Comparison of ENCODE assay signal across 7 mouse cellular contexts in genomic region chr9:33152186-33152585, GRCm38 (mm10).
DNase-seq lines count a peak whose midpoint lies in the region; ATAC-seq and TF ChIP-seq lines count a peak whose summit lies in the region.

No protein-coding gene starts in this region.

- H3K9ac ChIP-seq in kidney, embryonic 14.5 days (ENCODE audit: low read depth, low read length): no peak overlapping the region
- H3K9ac ChIP-seq in limb, embryonic 13.5 days: no peak overlapping the region
- no peak overlapping the region for H3K9ac ChIP-seq in intestine, embryonic 15.5 days

- H3K27me3 ChIP-seq in kidney, adult 2 months (replicated peaks; ENCODE audit: control insufficient read depth, insufficient read depth, low read length): no peaks in the 10 kb centered on the region
- no peaks in the 10 kb centered on the region for H3K27me3 ChIP-seq in kidney, embryonic 14.5 days (ENCODE audit: control insufficient read depth, insufficient read depth, low read length)
- H3K27me3 ChIP-seq in limb, embryonic 13.5 days: no peaks in the 10 kb centered on the region
- no peaks in the 10 kb centered on the region for H3K27me3 ChIP-seq in intestine, embryonic 15.5 days (replicated peaks)

- peak; percentile 83 for DNase-seq in kidney, adult 2 months
- DNase-seq in adrenal gland, postnatal 14 days: peak; percentile 68
- DNase-seq in fibroblast of lung, adult 2 months (ENCODE audit: low read depth): peak; percentile 94
- DNase-seq in natural killer cell, adult 2 months (ENCODE audit: low spot score in 2 of 2): no peak

- TF ChIP-seq CTCF in kidney, adult 2 months (conservative IDR thresholded peaks at IDR 0.05; ENCODE audit: insufficient read depth, insufficient read length, low read depth, low read length): no peak

- no peaks in the 10 kb centered on the region for H3K9me3 ChIP-seq in kidney, embryonic 14.5 days (ENCODE audit: control insufficient read depth, low read length)
- no peaks in the 10 kb centered on the region for H3K9me3 ChIP-seq in limb, embryonic 13.5 days
- no peaks in the 10 kb centered on the region for H3K9me3 ChIP-seq in intestine, embryonic 15.5 days

- no peak for ATAC-seq in kidney, embryonic 14.5 days (ENCODE audit: low FRiP score, low TSS enrichment)
- ATAC-seq in limb, embryonic 13.5 days (ENCODE audit: low FRiP score, low read depth): no peak
- no peak for ATAC-seq in intestine, embryonic 15.5 days

- no peak for TF ChIP-seq POLR2A in kidney, adult 2 months (IDR thresholded peaks at IDR 0.05; ENCODE audit: low read depth, low read length)

- no peaks in the 10 kb centered on the region for H3K36me3 ChIP-seq in kidney, adult 2 months (ENCODE audit: control insufficient read depth, insufficient read depth, low read length)
- no peaks in the 10 kb centered on the region for H3K36me3 ChIP-seq in kidney, embryonic 14.5 days (ENCODE audit: control insufficient read depth, insufficient read depth, low read length)
- H3K36me3 ChIP-seq in limb, embryonic 13.5 days: no peaks in the 10 kb centered on the region
- no peaks in the 10 kb centered on the region for H3K36me3 ChIP-seq in intestine, embryonic 15.5 days

- WGBS in kidney, adult 2 months: 7% methylated on average over 1 of the region's 1 CpGs
- 15% methylated on average over 1 of the region's 1 CpGs for WGBS in kidney, embryonic 14.5 days
- 16% methylated on average over 1 of the region's 1 CpGs for WGBS in limb, embryonic 13.5 days
- WGBS in intestine, embryonic 15.5 days: 32% methylated on average over 1 of the region's 1 CpGs

- no peak overlapping the region for H3K4me3 ChIP-seq in kidney, adult 2 months (ENCODE audit: insufficient read depth, low read depth, low read length)
- no peak overlapping the region for H3K4me3 ChIP-seq in kidney, embryonic 14.5 days (ENCODE audit: low read length)
- H3K4me3 ChIP-seq in limb, embryonic 13.5 days: no peak overlapping the region
- H3K4me3 ChIP-seq in intestine, embryonic 15.5 days (replicated peaks): no peak overlapping the region

- H3K4me2 ChIP-seq in kidney, embryonic 14.5 days (replicated peaks; ENCODE audit: low read depth, low read length): no peak overlapping the region
- no peak overlapping the region for H3K4me2 ChIP-seq in limb, embryonic 13.5 days (replicated peaks)
- no peak overlapping the region for H3K4me2 ChIP-seq in intestine, embryonic 15.5 days (replicated peaks)

- 0 out of 2 replicates have a peak, but pooled peaks cover 2% of the 10 kb centered on the region for H3K4me1 ChIP-seq in kidney, adult 2 months (ENCODE audit: control insufficient read depth, insufficient read depth, low read length)
- no peaks in the 10 kb centered on the region for H3K4me1 ChIP-seq in kidney, embryonic 14.5 days (ENCODE audit: control insufficient read depth, insufficient read depth, low read length)
- peaks cover 7% of the 10 kb centered on the region; the same call in 1 of the 2 replicates for H3K4me1 ChIP-seq in limb, embryonic 13.5 days
- no peaks in the 10 kb centered on the region for H3K4me1 ChIP-seq in intestine, embryonic 15.5 days (replicated peaks)

- H3K27ac ChIP-seq in kidney, adult 2 months (ENCODE audit: insufficient read depth, low read depth, low read length): peak overlapping the region; percentile 64; the same call in 1 of the 2 replicates
- H3K27ac ChIP-seq in kidney, embryonic 14.5 days (ENCODE audit: low read depth, low read length): no peak overlapping the region
- 0 out of 2 replicates have a peak overlapping the region, but pooled peaks have one; percentile 15 for H3K27ac ChIP-seq in limb, embryonic 13.5 days
- H3K27ac ChIP-seq in intestine, embryonic 15.5 days: no peak overlapping the region

Comparison
In these comparisons a context has a peak if more than half of its experiments do, and no peak if none do; other contexts are left out.
1. H3K27ac ChIP-seq: peak in kidney, adult 2 months (single experiment) and limb, embryonic 13.5 days (single experiment); none in kidney, embryonic 14.5 days (single experiment) and intestine, embryonic 15.5 days (single experiment).
2. DNase-seq: peak in kidney, adult 2 months (single experiment), adrenal gland, postnatal 14 days (single experiment) and fibroblast of lung, adult 2 months (single experiment); none in natural killer cell, adult 2 months (0 of 2).